Mouse (Mus musculus) liver, embryonic 15.5 days (tissue): ENCODE measurements around the gene Met. TPM values are rescaled to one million over a fixed set of nuclear protein-coding genes. Genes with fewer than 3 reads are reported as not detected.
A peak's percentile ranks its signal among the peaks of the same experiment; 100 is the strongest.

Experiments used
- ATAC-seq: fragments of 200-750 bp; cut with Nextera tagmentation; 2 replicates; pipeline ENCODE4 v1.8.0; 2017; ENCODE audit warnings: moderate number of reproducible peaks, mild to moderate bottlenecking, moderate library complexity; ENCODE audit not compliant: insufficient read depth
- H3K27ac ChIP-seq: fragments of 300-500 bp; sonication (generic); replicated peaks from 2 replicates; pipeline ENCODE4 v1.5.1; 2015; ENCODE audit warnings: mild to moderate bottlenecking, inconsistent platforms
- H3K27me3 ChIP-seq: fragments of 300-500 bp; sonication (generic); 2 replicates; pipeline ENCODE4 v1.6.1; 2015; ENCODE audit warnings: mild to moderate bottlenecking, inconsistent platforms
- H3K36me3 ChIP-seq: fragments of 300-500 bp; sonication (generic); replicated peaks from 2 replicates; pipeline ENCODE4 v1.6.1; 2015; ENCODE audit warnings: moderate library complexity, mild to moderate bottlenecking, inconsistent platforms
- H3K4me1 ChIP-seq: fragments of 300-500 bp; sonication (generic); replicated peaks from 2 replicates; pipeline ENCODE4 v1.6.1; 2015; ENCODE audit warnings: inconsistent platforms
- H3K4me2 ChIP-seq: fragments of 300-500 bp; sonication (generic); 2 replicates; pipeline ENCODE4 v1.6.1; 2015; ENCODE audit warnings: moderate library complexity, mild to moderate bottlenecking, inconsistent platforms
- H3K4me3 ChIP-seq: fragments of 300-500 bp; sonication (generic); replicated peaks from 2 replicates; pipeline ENCODE4 v1.5.1; 2015; ENCODE audit warnings: mild to moderate bottlenecking, inconsistent platforms
- H3K9ac ChIP-seq: fragments of 300-500 bp; sonication (generic); 2 replicates; pipeline ENCODE4 v1.6.1; 2015; ENCODE audit warnings: moderate library complexity, mild to moderate bottlenecking, inconsistent platforms
- H3K9me3 ChIP-seq: fragments of 300-500 bp; sonication (generic); replicated peaks from 2 replicates; pipeline ENCODE4 v1.6.1; 2016; ENCODE audit warnings: inconsistent platforms
- WGBS: fragments of 180-500 bp; shearing (Covaris S2); methylation state at CpG from one replicate; pipeline ENCODE4 v1.1.7; 2015; ENCODE audit warnings: mixed read lengths; ENCODE audit not compliant: insufficient replicate concordance; 5-methylcytosine and 5-hydroxymethylcytosine counted together
- polyA plus RNA-seq: library from polyadenylated mRNA; unstranded; fragments of >200 nt; fragmentation: Nextera tagmentation; extraction: Ambion mirVana; gene quantifications from 2 replicates; pipeline ENCODE4 v1.2.1, GENCODE M21; 2015

Gene Met
- polyA plus RNA-seq, 1 experiment from 2014 or later: 5.4 TPM

GRCm38 (mm10) chr6:17513381-17513780 is 49.8 kb downstream of the Met start:
- ATAC-seq: no peak
- Histone ChIP-seq H3K36me3 (no peaks in the 10 kb centered on the region), H3K9ac (no peak overlapping the region), H3K4me2 (no peak overlapping the region), H3K4me1 (peaks cover 6% of the 10 kb centered on the region; the same call in 1 of the 2 replicates), H3K9me3 (no peaks in the 10 kb centered on the region), H3K4me3 (no peak overlapping the region), H3K27ac (no peak overlapping the region), H3K27me3 (no peaks in the 10 kb centered on the region)
- 71% methylated on average over 15 of the region's 15 CpGs for WGBS

- Histone ChIP-seq H3K27me3 (no peaks in the 10 kb centered on the region), H3K27ac (no peak overlapping the region), H3K36me3 (no peaks in the 10 kb centered on the region), H3K4me2 (no peak overlapping the region), H3K9ac (no peak overlapping the region), H3K9me3 (no peaks in the 10 kb centered on the region), H3K4me3 (no peak overlapping the region), H3K4me1 (0 out of 2 replicates have a peak, but pooled peaks cover 6% of the 10 kb centered on the region)
- WGBS: 28% methylated on average over 7 of the region's 7 CpGs
- no peak for ATAC-seq
Observed at GRCm38 (mm10) chr6:17515775-17516460, 52.3 kb downstream of the Met start.

- Histone ChIP-seq H3K4me3 (no peak overlapping the region), H3K9me3 (no peaks in the 10 kb centered on the region), H3K4me2 (no peak overlapping the region), H3K27ac (no peak overlapping the region), H3K36me3 (no peaks in the 10 kb centered on the region), H3K9ac (no peak overlapping the region), H3K4me1 (no peaks in the 10 kb centered on the region), H3K27me3 (no peaks in the 10 kb centered on the region)
- WGBS: 60% methylated on average over 8 of the region's 8 CpGs
- no peak for ATAC-seq
Observed at GRCm38 (mm10) chr6:17521901-17522717, 58.5 kb downstream of the Met start.

- H3K9ac ChIP-seq: no peak overlapping the region
- ATAC-seq: no peak
- no peaks in the 10 kb centered on the region for H3K4me1 ChIP-seq
- no peak overlapping the region for H3K4me2 ChIP-seq
- H3K9me3 ChIP-seq: no peaks in the 10 kb centered on the region
- H3K27me3 ChIP-seq: no peaks in the 10 kb centered on the region
- H3K4me3 ChIP-seq: no peak overlapping the region
- WGBS: 55% methylated on average over 4 of the region's 4 CpGs
- no peak overlapping the region for H3K27ac ChIP-seq
- no peaks in the 10 kb centered on the region for H3K36me3 ChIP-seq
Observed at GRCm38 (mm10) chr6:17522917-17523316, 59.3 kb downstream of the Met start.

GRCm38 (mm10) chr6:17529490-17530269 is 66.1 kb downstream of the Met start:
- H3K27ac ChIP-seq: no peak overlapping the region
- H3K9me3 ChIP-seq: no peaks in the 10 kb centered on the region
- H3K36me3 ChIP-seq: no peaks in the 10 kb centered on the region
- WGBS: 35% methylated on average over 6 of the region's 6 CpGs
- H3K4me2 ChIP-seq: no peak overlapping the region
- no peak overlapping the region for H3K9ac ChIP-seq
- H3K27me3 ChIP-seq: no peaks in the 10 kb centered on the region
- no peak overlapping the region for H3K4me3 ChIP-seq
- H3K4me1 ChIP-seq: no peaks in the 10 kb centered on the region
- no peak for ATAC-seq

- Histone ChIP-seq H3K9me3 (no peaks in the 10 kb centered on the region), H3K27me3 (no peaks in the 10 kb centered on the region), H3K9ac (no peak overlapping the region), H3K27ac (peak overlapping the region; percentile 64), H3K4me2 (peak overlapping the region; percentile 23; the same call in 1 of the 2 replicates), H3K4me3 (no peak overlapping the region), H3K36me3 (no peaks in the 10 kb centered on the region), H3K4me1 (no peaks in the 10 kb centered on the region)
- WGBS: 68% methylated on average over 8 of the region's 8 CpGs
- ATAC-seq: peak; percentile 58
Observed at GRCm38 (mm10) chr6:17541615-17542014, 78.0 kb downstream of the Met start.

- no peak overlapping the region for H3K4me3 ChIP-seq
- H3K9me3 ChIP-seq: no peaks in the 10 kb centered on the region
- no peak overlapping the region for H3K27ac ChIP-seq
- H3K9ac ChIP-seq: no peak overlapping the region
- ATAC-seq: no peak
- no peaks in the 10 kb centered on the region for H3K4me1 ChIP-seq
- WGBS: 65% methylated on average over 7 of the region's 7 CpGs
- no peaks in the 10 kb centered on the region for H3K36me3 ChIP-seq
- H3K27me3 ChIP-seq: no peaks in the 10 kb centered on the region
- no peak overlapping the region for H3K4me2 ChIP-seq
Observed at GRCm38 (mm10) chr6:17542383-17542782, 78.8 kb downstream of the Met start.

GRCm38 (mm10) chr6:17545480-17545879 is 81.9 kb downstream of the Met start:
- no peak overlapping the region for H3K9ac ChIP-seq
- 58% methylated on average over 9 of the region's 9 CpGs for WGBS
- H3K27me3 ChIP-seq: no peaks in the 10 kb centered on the region
- no peak overlapping the region for H3K4me3 ChIP-seq
- ATAC-seq: no peak
- no peak overlapping the region for H3K27ac ChIP-seq
- no peak overlapping the region for H3K4me2 ChIP-seq
- no peaks in the 10 kb centered on the region for H3K36me3 ChIP-seq
- H3K9me3 ChIP-seq: no peaks in the 10 kb centered on the region
- H3K4me1 ChIP-seq: no peaks in the 10 kb centered on the region

GRCm38 (mm10) chr6:17546341-17546740 is 82.7 kb downstream of the Met start:
- no peak overlapping the region for H3K4me2 ChIP-seq
- no peak overlapping the region for H3K4me3 ChIP-seq
- H3K9me3 ChIP-seq: no peaks in the 10 kb centered on the region
- H3K9ac ChIP-seq: no peak overlapping the region
- no peaks in the 10 kb centered on the region for H3K36me3 ChIP-seq
- H3K27me3 ChIP-seq: no peaks in the 10 kb centered on the region
- ATAC-seq: no peak
- H3K27ac ChIP-seq: no peak overlapping the region
- no peaks in the 10 kb centered on the region for H3K4me1 ChIP-seq
- WGBS: 71% methylated on average over 9 of the region's 9 CpGs

GRCm38 (mm10) chr6:17546825-17547224 is 83.2 kb downstream of the Met start:
- WGBS: 59% methylated on average over 5 of the region's 5 CpGs
- H3K4me3 ChIP-seq: no peak overlapping the region
- no peaks in the 10 kb centered on the region for H3K4me1 ChIP-seq
- H3K27me3 ChIP-seq: no peaks in the 10 kb centered on the region
- H3K27ac ChIP-seq: no peak overlapping the region
- H3K9me3 ChIP-seq: no peaks in the 10 kb centered on the region
- no peak overlapping the region for H3K4me2 ChIP-seq
- ATAC-seq: no peak
- H3K9ac ChIP-seq: no peak overlapping the region
- no peaks in the 10 kb centered on the region for H3K36me3 ChIP-seq

- H3K4me1 ChIP-seq: no peaks in the 10 kb centered on the region
- 64% methylated on average over 4 of the region's 4 CpGs for WGBS
- H3K9me3 ChIP-seq: no peaks in the 10 kb centered on the region
- no peak overlapping the region for H3K27ac ChIP-seq
- H3K9ac ChIP-seq: no peak overlapping the region
- no peaks in the 10 kb centered on the region for H3K27me3 ChIP-seq
- H3K4me2 ChIP-seq: no peak overlapping the region
- H3K4me3 ChIP-seq: no peak overlapping the region
- no peaks in the 10 kb centered on the region for H3K36me3 ChIP-seq
- no peak for ATAC-seq
Observed at GRCm38 (mm10) chr6:17548786-17549185, 85.2 kb downstream of the Met start.
